Mouse (Mus musculus): ENCODE measurements around the gene Bicral.

DNA sequence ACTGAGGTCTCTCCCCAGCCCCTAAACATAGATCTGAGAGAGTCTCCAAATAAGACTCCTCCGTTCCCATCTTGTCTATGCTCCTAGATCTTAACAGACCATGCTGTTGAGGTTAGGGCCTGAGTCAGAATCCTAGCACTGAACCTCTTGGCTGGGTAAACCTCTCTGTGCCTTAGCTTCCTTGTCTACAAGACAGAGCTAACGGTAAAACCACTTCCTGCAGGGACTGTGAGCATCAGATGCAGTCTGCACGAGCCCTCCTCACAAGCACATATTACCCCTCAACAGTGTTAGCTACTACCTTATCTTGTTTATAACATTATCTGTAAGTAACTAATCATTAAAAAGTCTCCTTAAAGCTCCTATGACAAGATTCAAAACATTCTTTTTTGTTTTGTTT is 29.3 kb downstream of the Bicral start:
- TF ChIP-seq POLR2A (IDR thresholded peaks at IDR 0.05; ENCODE audit: borderline replicate concordance, insufficient read depth, low read length) (no peak), CTCF (IDR thresholded peaks at IDR 0.05; ENCODE audit: borderline replicate concordance, insufficient read depth, low read depth, low read length) (no peak)

Data from cerebellum, adult 2 months (tissue).